Mouse (Mus musculus): Measurements from ENCODE around the gene Ilkap.
A peak's percentile ranks its signal among the peaks of the same experiment; 100 is the strongest.

GRCm38 (mm10) chr1:91346892-91347291 lies 51.7 kb downstream of the Ilkap start:
- peak; percentile 21; the same call in 1 of the 2 replicates for TF ChIP-seq ZC3H11A (IDR thresholded peaks at IDR 0.05; ENCODE audit: borderline replicate concordance, low read depth, low read length)
- TF ChIP-seq MAFK (IDR thresholded peaks at IDR 0.05; ENCODE audit: insufficient read depth, low read depth, low read length) = no peak
- no peak for TF ChIP-seq ZNF384 (IDR thresholded peaks at IDR 0.05; ENCODE audit: low read depth, low read length)
- no peak for TF ChIP-seq HCFC1 (IDR thresholded peaks at IDR 0.05; ENCODE audit: borderline replicate concordance, insufficient read depth, low read length)
- no peak for TF ChIP-seq CHD2 (IDR thresholded peaks at IDR 0.05; ENCODE audit: low read depth, low read length)

Data from ES-E14 (cell line).